Mouse (Mus musculus) intestine, embryonic 16.5 days (tissue): Measurements from ENCODE around the gene Hltf. TPM values are rescaled to one million over a fixed set of nuclear protein-coding genes. Genes with fewer than 3 reads are reported as not detected.
"Not testable (repeated sequence)": the region's sequence is repeated elsewhere in the genome, so short reads cannot be mapped to it uniquely, and the experiment has no call there.

Experiments used
- ATAC-seq: fragments of 200-750 bp; cut with Nextera tagmentation; 2 replicates; pipeline ENCODE4 v1.8.0; 2017; ENCODE audit warnings: moderate TSS enrichment, moderate library complexity
- H3K27ac ChIP-seq: fragments of 300-500 bp; sonication (generic); 2 replicates; pipeline ENCODE4 v1.5.1; 2014; ENCODE audit warnings: mild to moderate bottlenecking, low read length
- H3K27me3 ChIP-seq: fragments of 300-500 bp; sonication (generic); replicated peaks from 2 replicates; pipeline ENCODE4 v1.6.1; 2014; ENCODE audit warnings: low read length, control low read depth, mixed read lengths; ENCODE audit not compliant: control insufficient read depth, insufficient read depth
- H3K36me3 ChIP-seq: fragments of 300-500 bp; sonication (generic); 2 replicates; pipeline ENCODE4 v1.6.1; 2014; ENCODE audit warnings: low read length, control low read depth; ENCODE audit not compliant: control insufficient read depth, insufficient read depth
- H3K4me1 ChIP-seq: fragments of 300-500 bp; sonication (generic); 2 replicates; pipeline ENCODE4 v1.6.1; 2014; ENCODE audit warnings: low read length, control low read depth, mixed read lengths; ENCODE audit not compliant: control insufficient read depth, insufficient read depth
- H3K4me2 ChIP-seq: fragments of 300-500 bp; sonication (generic); 2 replicates; pipeline ENCODE4 v1.6.1; 2014; ENCODE audit warnings: low read depth, low read length, control low read depth
- H3K4me3 ChIP-seq: fragments of 300-500 bp; sonication (generic); 2 replicates; pipeline ENCODE4 v1.5.1; 2014; ENCODE audit warnings: mild to moderate bottlenecking, low read length
- H3K9ac ChIP-seq: fragments of 300-500 bp; sonication (generic); 2 replicates; pipeline ENCODE4 v1.6.1; 2014; ENCODE audit warnings: low read depth, low read length
- H3K9me3 ChIP-seq: fragments of 300-500 bp; sonication (generic); 2 replicates; pipeline ENCODE4 v1.6.1; 2016; ENCODE audit warnings: low read length, control low read depth; ENCODE audit not compliant: control insufficient read depth
- WGBS: fragments of 180-500 bp; shearing (Covaris S2); extraction: QIAGEN DNeasy Blood & Tissue Kit; methylation state at CpG from one replicate; pipeline ENCODE4 v1.1.7; 2014; 5-methylcytosine and 5-hydroxymethylcytosine counted together
- polyA plus RNA-seq: library from polyadenylated mRNA; unstranded; fragments of >200 nt; fragmentation: Nextera tagmentation; extraction: Ambion mirVana; gene quantifications from 2 replicates; pipeline ENCODE4 v1.2.1, GENCODE M21; 2015

Gene Hltf
- polyA plus RNA-seq, 1 experiment from 2014 or later: 14.0 TPM

DNA sequence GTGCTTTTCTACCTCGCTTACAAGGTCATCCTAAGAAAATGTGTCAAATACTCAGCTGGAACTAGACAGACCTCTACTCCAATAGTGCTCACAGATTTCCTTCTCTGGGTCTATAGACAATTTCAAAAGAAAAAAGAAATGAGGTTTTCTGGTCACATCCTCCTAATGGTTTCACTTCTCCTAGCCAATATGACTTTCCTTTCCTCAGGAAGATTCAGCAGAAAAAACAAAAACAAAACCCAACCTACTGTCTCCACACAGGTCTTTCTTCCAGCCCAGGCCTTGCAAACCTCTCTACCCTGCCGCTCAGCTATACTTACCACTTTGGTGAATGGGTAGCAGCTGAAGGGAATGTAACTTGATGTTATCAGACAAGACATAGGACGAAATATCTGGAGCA, 29.0 kb upstream of the Hltf start:
- 97% methylated on average over 3 of the region's 3 CpGs for WGBS
- H3K27ac ChIP-seq: no peak overlapping the region
- 0 out of 2 replicates have a peak, but pooled peaks cover 10% of the 10 kb centered on the region for H3K36me3 ChIP-seq
- H3K27me3 ChIP-seq: no peaks in the 10 kb centered on the region
- peaks cover 2% of the 10 kb centered on the region; the same call in 1 of the 2 replicates for H3K4me1 ChIP-seq
- no peak overlapping the region for H3K4me2 ChIP-seq
- no peak overlapping the region for H3K4me3 ChIP-seq
- H3K9me3 ChIP-seq: no peaks in the 10 kb centered on the region
- no peak overlapping the region for H3K9ac ChIP-seq
- no peak for ATAC-seq

DNA sequence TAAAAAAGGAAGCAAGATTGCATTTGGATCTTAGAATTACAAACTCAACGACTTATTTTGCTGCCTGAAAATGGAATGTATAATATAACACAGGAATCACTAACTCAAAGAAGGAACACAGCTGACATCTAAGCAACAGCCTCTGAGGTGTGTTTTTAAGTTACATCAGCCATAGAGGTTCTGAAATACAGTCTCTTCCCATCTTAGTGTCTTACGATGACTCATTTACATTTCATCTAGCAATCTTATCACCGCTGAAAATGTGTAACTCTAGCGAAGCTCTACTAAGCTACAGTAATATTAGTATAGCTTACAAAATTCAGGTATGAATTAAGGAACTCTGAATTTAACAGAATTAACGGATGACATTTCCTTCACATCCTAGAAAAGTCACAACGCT, 26.8 kb upstream of the Hltf start:
- H3K9me3 ChIP-seq: no peaks in the 10 kb centered on the region
- no peaks in the 10 kb centered on the region for H3K36me3 ChIP-seq
- no peak overlapping the region for H3K9ac ChIP-seq
- no peak overlapping the region for H3K4me3 ChIP-seq
- no peak overlapping the region for H3K27ac ChIP-seq
- ATAC-seq: no peak
- no peak overlapping the region for H3K4me2 ChIP-seq
- H3K4me1 ChIP-seq: peaks cover 2% of the 10 kb centered on the region; the same call in 1 of the 2 replicates
- WGBS: 91% methylated on average over 6 of the region's 6 CpGs
- no peaks in the 10 kb centered on the region for H3K27me3 ChIP-seq

DNA sequence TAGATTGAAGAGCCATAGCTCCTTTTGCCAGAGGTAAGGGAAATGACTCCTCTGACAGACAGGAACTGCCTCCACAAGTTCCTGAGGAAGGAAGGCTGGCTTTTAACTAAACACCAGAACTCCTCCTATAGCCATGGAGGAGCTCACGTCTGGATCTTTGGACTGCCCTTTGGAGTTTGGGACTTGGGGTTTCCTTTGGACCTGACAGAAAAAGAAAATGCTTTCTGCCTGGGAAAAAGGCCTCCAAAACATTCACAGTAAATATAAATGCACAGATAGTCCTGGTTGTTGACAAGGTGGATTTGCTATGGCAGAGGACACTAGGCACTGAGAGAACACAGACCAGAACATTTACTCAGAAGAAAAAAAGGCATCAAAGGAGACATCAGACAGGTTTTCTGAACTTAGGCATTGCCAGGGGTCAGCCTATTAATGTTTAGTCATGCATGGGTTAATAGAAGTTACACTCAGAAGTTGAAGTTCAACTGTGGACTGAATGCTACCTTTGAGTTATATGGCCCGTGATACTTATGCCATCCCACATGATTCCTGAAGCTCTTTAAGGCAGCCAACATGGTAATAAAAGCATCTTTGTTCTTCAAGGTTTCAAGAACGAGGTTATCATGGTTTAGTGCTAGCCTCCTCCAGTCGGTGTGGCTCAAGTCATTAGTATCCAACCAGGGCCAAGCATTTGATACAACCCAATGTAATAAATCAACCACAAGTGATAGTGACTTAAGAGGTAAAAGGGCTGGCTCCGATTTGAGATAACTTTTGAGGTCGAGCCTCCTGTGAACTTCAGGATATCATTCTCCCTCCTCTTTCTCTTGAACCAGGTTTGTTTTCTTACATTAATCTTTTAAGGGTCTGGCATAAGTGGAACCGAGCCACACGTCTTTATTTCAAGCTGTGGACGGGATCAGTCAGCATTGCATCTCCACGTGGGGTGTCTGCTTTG, 23.6 kb upstream of the Hltf start:
- peaks cover 2% of the 10 kb centered on the region; the same call in 1 of the 2 replicates for H3K4me1 ChIP-seq
- peak overlapping the region; percentile 69 for H3K27ac ChIP-seq
- H3K36me3 ChIP-seq: no peaks in the 10 kb centered on the region
- ATAC-seq: peak; percentile 27
- H3K9me3 ChIP-seq: no peaks in the 10 kb centered on the region
- peak overlapping the region; percentile 68 for H3K4me2 ChIP-seq
- peak overlapping the region; percentile 71 for H3K9ac ChIP-seq
- peak overlapping the region; percentile 97 for H3K4me3 ChIP-seq
- H3K27me3 ChIP-seq: no peaks in the 10 kb centered on the region
- 11% methylated on average over 10 of the region's 10 CpGs for whole genome bisulfite sequencing

DNA sequence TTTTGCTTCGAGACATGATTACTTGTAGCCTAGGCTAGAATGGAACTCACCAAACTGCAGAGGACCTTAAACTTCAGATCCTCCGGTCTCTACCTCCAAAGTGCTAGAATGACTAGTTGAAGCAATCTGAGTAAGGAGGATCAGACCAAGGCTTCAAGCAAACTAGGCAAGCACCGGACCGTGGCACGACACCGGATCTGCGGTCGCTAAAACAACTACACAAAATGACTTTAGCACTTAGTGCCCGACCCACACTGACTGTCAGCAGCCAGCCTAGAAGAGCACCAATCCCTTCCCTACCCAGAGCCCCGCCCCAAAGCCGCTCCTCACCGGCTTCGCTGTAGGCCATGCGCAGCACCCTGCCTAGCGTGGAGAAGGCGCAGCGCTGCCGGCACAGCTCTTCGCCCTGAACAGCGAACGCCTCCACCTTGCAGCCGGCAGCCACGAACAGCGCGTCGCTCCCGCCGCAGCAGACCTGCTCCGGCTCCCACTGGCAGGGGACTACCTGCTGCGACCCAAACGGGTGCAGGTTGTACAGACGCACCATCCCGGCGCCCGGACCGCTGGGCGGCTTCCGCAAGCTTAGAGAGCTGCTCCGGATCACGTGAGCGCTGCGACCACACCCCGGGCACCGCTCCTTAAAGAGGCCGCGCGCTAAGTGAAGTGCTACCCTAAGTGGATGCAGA, 22.7 kb upstream of the Hltf start, which contains the start of gene Hps3:
TSS of gene Hps3 (minus strand) at position 597 of the 686 bp plus-strand sequence.
- Histone ChIP-seq H3K4me3 (peak within 1 kb of the TSS; percentile 97), H3K4me1 (peaks cover 2% of the 10 kb centered on the region; the same call in 1 of the 2 replicates), H3K9me3 (no peaks in the 10 kb centered on the region), H3K4me2 (peak within 1 kb of the TSS; percentile 68), H3K36me3 (no peaks in the 10 kb centered on the region), H3K9ac (peak within 1 kb of the TSS; percentile 71), H3K27me3 (no peaks in the 10 kb centered on the region), H3K27ac (peak within 1 kb of the TSS; percentile 69)
- ATAC-seq: peak; percentile 100
- under 1% methylated on average over 47 of the region's 47 CpGs for WGBS

DNA sequence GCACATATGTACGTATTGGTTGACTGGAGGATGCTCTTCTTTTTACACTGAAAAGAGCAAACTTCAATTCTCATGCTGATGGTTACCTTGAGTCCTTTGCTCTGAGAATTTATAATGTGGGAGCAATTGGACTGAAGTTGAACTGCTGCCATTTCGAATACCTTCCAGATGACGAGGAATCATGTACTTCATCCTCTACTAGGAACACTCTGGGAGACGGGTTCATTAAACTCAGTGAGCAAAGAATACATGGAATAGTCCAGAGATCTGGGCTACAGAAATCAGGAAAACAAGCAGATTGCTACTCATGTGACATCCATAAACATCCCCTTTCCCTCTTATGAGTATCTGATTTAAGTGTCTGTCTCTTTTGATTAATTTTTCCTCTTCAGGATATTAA, 21.5 kb upstream of the Hltf start:
- Histone ChIP-seq H3K27ac (no peak overlapping the region), H3K27me3 (no peaks in the 10 kb centered on the region), H3K4me3 (no peak overlapping the region), H3K9ac (no peak overlapping the region), H3K36me3 (no peaks in the 10 kb centered on the region), H3K4me1 (peaks cover 2% of the 10 kb centered on the region; the same call in 1 of the 2 replicates), H3K4me2 (no peak overlapping the region), H3K9me3 (no peaks in the 10 kb centered on the region)
- no peak for ATAC-seq
- whole genome bisulfite sequencing: 83% methylated on average over 4 of the region's 4 CpGs

DNA sequence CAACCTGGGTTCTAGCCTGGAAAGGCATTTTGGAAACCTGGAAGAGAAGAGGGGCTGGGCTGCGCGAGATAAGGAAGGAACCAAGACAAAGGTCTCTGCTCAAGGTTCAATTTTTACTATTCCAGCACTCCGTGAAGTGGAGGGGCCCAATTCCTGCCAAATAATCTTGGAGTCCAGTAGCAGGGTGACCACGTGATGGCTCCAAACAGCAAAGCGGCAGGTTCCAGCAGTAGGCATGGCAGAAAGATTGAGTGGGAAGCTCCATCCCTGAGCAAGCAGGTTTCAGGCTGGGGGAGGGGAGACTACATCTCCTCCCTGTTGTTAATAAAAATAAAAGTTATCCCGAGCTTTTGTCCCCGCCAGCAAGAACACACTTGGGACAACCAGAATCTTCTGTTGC, 16.1 kb upstream of the Hltf start:
- H3K9me3 ChIP-seq, ATAC-seq, H3K9ac ChIP-seq, H3K27ac ChIP-seq, H3K27me3 ChIP-seq, H3K4me1 ChIP-seq, H3K4me2 ChIP-seq, H3K4me3 ChIP-seq, H3K36me3 ChIP-seq: not testable (repeated sequence)
- 92% methylated on average over 7 of the region's 7 CpGs for WGBS

DNA sequence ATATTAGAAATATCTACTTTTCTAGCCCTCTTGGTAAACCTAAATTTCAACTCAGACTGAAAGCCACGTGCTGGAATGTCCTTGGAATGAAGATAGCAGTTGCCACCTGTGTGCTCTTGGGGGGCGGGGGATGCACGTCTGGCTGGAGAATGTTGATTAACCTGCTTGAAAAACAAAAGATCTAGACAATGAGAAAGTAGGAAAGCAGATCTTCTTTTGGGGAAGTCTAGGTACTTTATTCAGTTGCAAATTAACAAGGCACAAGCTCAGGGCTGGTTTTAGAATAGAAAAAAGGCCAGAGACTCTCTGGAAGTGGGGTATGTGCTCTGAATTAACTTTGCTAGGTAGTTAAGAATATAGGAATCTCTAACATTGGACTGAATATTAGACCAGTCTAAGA, 12.9 kb upstream of the Hltf start:
- not testable (repeated sequence) for H3K4me2 ChIP-seq, H3K27ac ChIP-seq, H3K36me3 ChIP-seq, H3K27me3 ChIP-seq, H3K4me1 ChIP-seq, ATAC-seq, H3K9ac ChIP-seq, H3K4me3 ChIP-seq, H3K9me3 ChIP-seq
- 58% methylated on average over 3 of the region's 3 CpGs for WGBS

DNA sequence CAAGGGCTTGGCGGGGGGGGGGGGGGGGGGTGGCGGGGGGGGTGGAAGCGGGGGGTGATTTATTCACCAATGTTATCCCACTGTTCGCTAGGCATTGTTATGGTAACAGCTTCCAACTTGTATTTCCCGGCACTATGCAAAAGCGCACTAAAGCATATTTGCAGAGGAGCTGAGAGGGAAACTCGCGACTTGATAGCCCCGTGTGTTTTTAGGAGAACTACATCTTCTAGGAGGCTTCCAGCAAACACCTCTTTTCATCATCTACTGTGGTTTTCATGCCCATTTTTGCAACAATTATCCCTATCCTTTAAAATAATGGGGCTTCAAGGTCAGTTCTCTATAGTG, 558 bp downstream of the Hltf start:
- H3K4me2 ChIP-seq: peak overlapping the region; percentile 61
- H3K36me3 ChIP-seq: peaks cover 3% of the 10 kb centered on the region; the same call in 1 of the 2 replicates
- peak overlapping the region; percentile 83 for H3K4me3 ChIP-seq
- peak overlapping the region; percentile 88; the same call in 1 of the 2 replicates for H3K9ac ChIP-seq
- whole genome bisulfite sequencing: 0% methylated on average over 6 of the region's 9 CpGs
- H3K4me1 ChIP-seq: peaks cover 5% of the 10 kb centered on the region
- no peaks in the 10 kb centered on the region for H3K27me3 ChIP-seq
- H3K27ac ChIP-seq: no peak overlapping the region; the same call in 1 of the 2 replicates
- 0 out of 2 replicates have a peak, but pooled peaks have one; percentile 12 for ATAC-seq
- no peaks in the 10 kb centered on the region for H3K9me3 ChIP-seq
